Comparison of ENCODE assay signal across 18 mouse cellular contexts in the genomic region with DNA sequence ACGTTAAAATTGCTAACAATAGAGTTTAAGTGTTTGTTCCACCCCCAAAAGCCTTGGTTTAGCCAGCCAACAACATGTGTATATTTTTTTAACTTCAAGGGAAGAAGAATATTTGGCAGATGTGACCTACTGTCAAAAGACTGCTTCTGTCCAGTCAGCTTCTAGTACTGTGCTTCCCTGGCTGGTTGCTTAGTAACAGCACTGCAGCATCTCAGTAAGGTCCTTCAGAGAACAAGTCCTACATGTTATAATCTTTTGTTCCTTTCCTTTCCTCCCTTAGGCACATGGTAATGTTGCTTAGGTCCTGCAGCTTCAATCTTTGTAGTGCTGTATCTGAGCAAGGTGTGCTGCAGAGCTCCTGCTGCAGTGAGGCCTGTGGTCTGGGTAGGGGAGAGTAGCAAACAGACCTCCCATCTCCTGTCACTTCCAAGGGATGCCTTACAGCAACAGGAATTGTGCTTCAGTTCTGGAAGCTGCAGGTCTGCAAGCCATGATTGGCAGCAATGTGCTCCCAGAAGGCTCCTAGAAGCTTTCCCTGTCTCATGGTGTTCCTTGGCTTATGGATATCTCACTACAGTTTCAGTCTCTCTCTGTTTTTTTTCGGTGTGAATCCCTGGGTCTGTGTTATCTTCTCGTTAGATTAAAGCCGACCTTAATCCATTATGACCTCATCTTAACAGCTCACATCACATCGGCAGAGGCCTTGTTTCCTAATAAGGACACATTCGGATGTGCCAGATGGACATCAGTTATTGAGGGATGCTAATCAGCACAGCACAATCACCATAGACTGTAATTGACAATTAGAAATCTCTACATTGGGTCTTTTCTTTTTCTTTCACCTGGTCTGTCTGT. TPM values are rescaled to one million over a fixed set of nuclear protein-coding genes. Genes with fewer than 3 reads are reported as not detected.
DNase-seq lines count a peak whose midpoint lies in the region; ATAC-seq lines count a peak whose summit lies in the region.
"Had no signal": no experiment of that assay in that cellular context is flagged by ENCODE, and none has a peak within 500 bp of the region (broad histone marks: within the 10 kb centered on the region; RNA-seq: fewer than 3 reads in every experiment).

No protein-coding gene starts in this region.

- no peaks in the 10 kb centered on the region for H3K9me3 ChIP-seq in forebrain, embryonic 12.5 days
- H3K9me3 ChIP-seq in forebrain, embryonic 10.5 days = no peaks in the 10 kb centered on the region
- no peaks in the 10 kb centered on the region for H3K9me3 ChIP-seq in midbrain, embryonic 14.5 days (ENCODE audit: control insufficient read depth, low read length)
- H3K9me3 ChIP-seq: liver, embryonic 13.5 days; megakaryocyte, embryonic 14.5 days had no signal

- DNase-seq in forebrain, embryonic 10.5 days (ENCODE audit: extremely low spot score, low spot score) = no peak
- peak; percentile 2 for DNase-seq in right cerebral cortex, adult 18-20 months
- DNase-seq in right cerebral cortex, postnatal 25 days = no peak
- DNase-seq in midbrain, embryonic 14.5 days = peak; percentile 53
- DNase-seq in telencephalon, adult 2 months (ENCODE audit: low read depth, low spot score) = peak; percentile 36
- DNase-seq in adrenal gland, postnatal 14 days = no peak
- DNase-seq in cerebellum, adult 11 months = no peak
- DNase-seq: adrenal gland, postnatal 36 days; cerebellum, postnatal 36 days; gastrocnemius, postnatal 10 days; heart, postnatal 14 days; kidney, postnatal 10 days; liver, embryonic 13.5 days; thymus, postnatal 14 days had no signal

- H3K4me2 ChIP-seq in forebrain, embryonic 12.5 days = no peak overlapping the region
- no peak overlapping the region for H3K4me2 ChIP-seq in midbrain, embryonic 14.5 days (ENCODE audit: low read length)
- H3K4me2 ChIP-seq: liver, embryonic 13.5 days had no signal

- no peaks in the 10 kb centered on the region for H3K36me3 ChIP-seq in forebrain, embryonic 12.5 days (replicated peaks)
- H3K36me3 ChIP-seq in forebrain, embryonic 10.5 days (replicated peaks) = no peaks in the 10 kb centered on the region
- no peaks in the 10 kb centered on the region for H3K36me3 ChIP-seq in midbrain, embryonic 14.5 days (ENCODE audit: control insufficient read depth, insufficient read depth, low read length)
- H3K36me3 ChIP-seq: liver, embryonic 13.5 days had no signal

- no peak overlapping the region for H3K27ac ChIP-seq in forebrain, embryonic 12.5 days
- no peak overlapping the region for H3K27ac ChIP-seq in forebrain, embryonic 10.5 days
- H3K27ac ChIP-seq in midbrain, embryonic 14.5 days (replicated peaks; ENCODE audit: low read depth, low read length) = peak overlapping the region; percentile 63
- H3K27ac ChIP-seq: liver, embryonic 13.5 days had no signal

- peaks cover 8% of the 10 kb centered on the region; the same call in 1 of the 2 replicates for H3K4me1 ChIP-seq in forebrain, embryonic 12.5 days
- peaks cover 7% of the 10 kb centered on the region; the same call in 1 of the 2 replicates for H3K4me1 ChIP-seq in forebrain, embryonic 10.5 days
- peaks cover 8% of the 10 kb centered on the region; the same call in 1 of the 2 replicates for H3K4me1 ChIP-seq in midbrain, embryonic 14.5 days (ENCODE audit: control insufficient read depth, insufficient read depth, low read length)
- H3K4me1 ChIP-seq: liver, embryonic 13.5 days had no signal

- ATAC-seq in forebrain, embryonic 12.5 days (ENCODE audit: low FRiP score) = peak; percentile 53; the same call in 1 of the 2 replicates
- no peak for ATAC-seq in midbrain, embryonic 14.5 days (ENCODE audit: low FRiP score, low TSS enrichment)
- ATAC-seq: intestine, postnatal 0 days had no signal

- WGBS in forebrain, embryonic 12.5 days = 61% methylated on average over 6 of the region's 6 CpGs
- 84% methylated on average over 6 of the region's 6 CpGs for WGBS in forebrain, embryonic 10.5 days
- WGBS in midbrain, embryonic 14.5 days = 66% methylated on average over 6 of the region's 6 CpGs

- H3K27me3 ChIP-seq in forebrain, embryonic 12.5 days = no peaks in the 10 kb centered on the region
- no peaks in the 10 kb centered on the region for H3K27me3 ChIP-seq in forebrain, embryonic 10.5 days (ENCODE audit: poor library complexity, severe bottlenecking)
- H3K27me3 ChIP-seq in midbrain, embryonic 14.5 days (ENCODE audit: control insufficient read depth, insufficient read depth, low read length) = no peaks in the 10 kb centered on the region
- H3K27me3 ChIP-seq: CH12.LX; liver, embryonic 13.5 days; megakaryocyte, embryonic 14.5 days had no signal

- no peak overlapping the region for H3K9ac ChIP-seq in forebrain, embryonic 12.5 days
- H3K9ac ChIP-seq in midbrain, embryonic 14.5 days (replicated peaks; ENCODE audit: low read length) = no peak overlapping the region
- H3K9ac ChIP-seq: liver, embryonic 13.5 days had no signal

- H3K4me3 ChIP-seq in forebrain, embryonic 12.5 days (replicated peaks) = no peak overlapping the region
- no peak overlapping the region for H3K4me3 ChIP-seq in forebrain, embryonic 10.5 days
- H3K4me3 ChIP-seq in midbrain, embryonic 14.5 days (replicated peaks; ENCODE audit: low read depth, low read length) = no peak overlapping the region
- H3K4me3 ChIP-seq: liver, embryonic 13.5 days; megakaryocyte, embryonic 14.5 days had no signal

RNA-seq across cellular contexts. Expression of gene Atp10a, which starts 34.3 kb away (rescaled TPM):
- 3.6 and 4.0 TPM in 2 replicates for polyA plus RNA-seq in forebrain, embryonic 12.5 days (2016; fragmentation: Nextera tagmentation; extraction: Ambion mirVana)
- polyA plus RNA-seq in forebrain, embryonic 10.5 days (2016; fragmentation: Nextera tagmentation; extraction: Ambion mirVana) = 2.4 and 2.5 TPM in 2 replicates
- 0.86 and 1.1 TPM in 2 replicates for polyA plus RNA-seq in midbrain, embryonic 14.5 days (2014; fragmentation: Nextera tagmentation; extraction: Ambion mirVana)
- 43.4 and 46.8 TPM in 2 replicates for total RNA-seq in adrenal gland, postnatal 14 days (2021)
- total RNA-seq: CH12.LX had no signal

Comparison
In these comparisons a context has a peak if more than half of its experiments do, and no peak if none do; other contexts are left out.
1. DNase-seq: peak in right cerebral cortex, adult 18-20 months (single experiment), midbrain, embryonic 14.5 days (single experiment) and telencephalon, adult 2 months (single experiment); none in forebrain, embryonic 10.5 days (single experiment), right cerebral cortex, postnatal 25 days (single experiment), adrenal gland, postnatal 14 days (single experiment) and cerebellum, adult 11 months (single experiment).